Mouse (Mus musculus) lung, postnatal 0 days (tissue): ENCODE measurements around the gene Oas1h.

Experiments
- CTCF ChIP-seq: IDR thresholded peaks from 2 replicates; pipeline ENCODE4 v1.5.1; 2016; ENCODE audit warnings: antibody characterized with exemption, mild to moderate bottlenecking
- EP300 ChIP-seq: IDR thresholded peaks from 2 replicates; pipeline ENCODE4 v1.6.1; 2016; ENCODE audit warnings: antibody characterized with exemption, mild to moderate bottlenecking, control low read depth

GRCm38 (mm10) chr5:120898307-120898706 lies 37.1 kb downstream of the Oas1h start:
- no peak for TF ChIP-seq CTCF
- no peak for TF ChIP-seq EP300
